Mouse (Mus musculus): ENCODE data around the gene Cfap61. TPM values are rescaled to one million over a fixed set of nuclear protein-coding genes. Genes with fewer than 3 reads are reported as not detected.

The Cfap61 gene
- polyA plus RNA-seq, 1 experiment from 2014 or later = 0.78 TPM

DNA sequence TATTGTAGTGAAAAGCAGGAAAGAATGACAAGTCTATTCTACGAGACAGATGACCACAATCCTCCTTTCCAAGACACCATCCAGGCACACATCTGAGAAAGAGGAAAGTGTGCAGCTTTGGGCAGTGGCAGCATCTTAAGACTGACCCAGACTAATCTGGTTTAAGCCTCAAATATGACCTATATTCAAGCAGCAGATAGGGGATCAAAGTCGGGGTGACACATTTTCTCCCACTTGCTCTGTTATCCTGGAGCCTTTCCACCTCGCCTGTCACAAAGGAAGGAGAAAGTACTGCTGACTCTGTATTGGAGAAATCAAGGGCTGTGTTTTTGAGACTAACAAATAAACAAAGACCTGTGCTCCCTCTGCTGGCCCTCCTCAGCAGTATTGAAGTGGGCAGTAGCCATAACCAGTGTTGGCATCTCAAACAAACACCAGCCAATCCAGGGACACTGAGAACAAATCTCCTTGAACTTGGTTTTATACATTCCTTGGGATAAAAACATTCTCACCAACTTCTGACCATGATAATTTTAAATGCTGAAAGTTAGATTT is 321.8 kb downstream of the Cfap61 start:
- no peak overlapping the region for H3K27ac ChIP-seq
- H3K4me3 ChIP-seq = no peak overlapping the region
- no peak for DNase-seq (ENCODE audit: extremely low spot score, low spot score)
- H3K9me3 ChIP-seq = no peaks in the 10 kb centered on the region
- H3K36me3 ChIP-seq (replicated peaks) = no peaks in the 10 kb centered on the region; the same call in 1 of the 2 replicates
- 64% methylated on average over 3 of the region's 3 CpGs for WGBS
- H3K27me3 ChIP-seq (ENCODE audit: poor library complexity, severe bottlenecking) = peaks cover 15% of the 10 kb centered on the region; the same call in 1 of the 2 replicates
- H3K4me1 ChIP-seq = peaks cover 56% of the 10 kb centered on the region

DNA sequence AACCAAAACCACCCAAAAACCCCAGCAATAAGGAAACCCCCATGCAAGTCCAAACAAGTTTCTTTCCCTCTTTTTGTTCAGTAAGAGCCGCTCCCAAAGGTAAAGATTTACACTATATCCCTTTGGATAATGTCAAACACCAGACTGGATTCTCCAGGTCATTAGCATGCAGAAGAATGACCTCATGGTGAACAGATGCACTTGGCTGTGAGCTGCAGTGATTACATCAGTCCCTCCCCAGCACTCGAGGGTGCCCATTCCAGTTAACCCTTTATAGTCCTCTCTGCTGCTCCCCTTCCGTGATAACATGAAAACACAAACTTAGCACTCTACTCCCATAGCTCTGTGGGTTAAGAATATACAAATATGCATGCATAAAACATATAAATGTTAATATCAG is 322.5 kb downstream of the Cfap61 start:
- no peaks in the 10 kb centered on the region; the same call in 1 of the 2 replicates for H3K36me3 ChIP-seq (replicated peaks)
- H3K9me3 ChIP-seq = no peaks in the 10 kb centered on the region
- H3K27me3 ChIP-seq (ENCODE audit: poor library complexity, severe bottlenecking) = peaks cover 17% of the 10 kb centered on the region
- H3K27ac ChIP-seq = no peak overlapping the region
- H3K4me3 ChIP-seq = no peak overlapping the region
- WGBS = 55% methylated on average over 3 of the region's 3 CpGs
- no peak for DNase-seq (ENCODE audit: extremely low spot score, low spot score)
- H3K4me1 ChIP-seq = peaks cover 63% of the 10 kb centered on the region

GRCm38 (mm10) chr2:146257609-146258008 is 323.0 kb downstream of the Cfap61 start:
- WGBS = 89% methylated on average over 3 of the region's 3 CpGs
- H3K9me3 ChIP-seq = no peaks in the 10 kb centered on the region
- peaks cover 68% of the 10 kb centered on the region for H3K4me1 ChIP-seq
- H3K27ac ChIP-seq = peak overlapping the region; percentile 15; the same call in 1 of the 2 replicates
- H3K36me3 ChIP-seq (replicated peaks) = no peaks in the 10 kb centered on the region; the same call in 1 of the 2 replicates
- H3K4me3 ChIP-seq = no peak overlapping the region
- peaks cover 23% of the 10 kb centered on the region for H3K27me3 ChIP-seq (ENCODE audit: poor library complexity, severe bottlenecking)
- DNase-seq (ENCODE audit: extremely low spot score, low spot score) = no peak

DNA sequence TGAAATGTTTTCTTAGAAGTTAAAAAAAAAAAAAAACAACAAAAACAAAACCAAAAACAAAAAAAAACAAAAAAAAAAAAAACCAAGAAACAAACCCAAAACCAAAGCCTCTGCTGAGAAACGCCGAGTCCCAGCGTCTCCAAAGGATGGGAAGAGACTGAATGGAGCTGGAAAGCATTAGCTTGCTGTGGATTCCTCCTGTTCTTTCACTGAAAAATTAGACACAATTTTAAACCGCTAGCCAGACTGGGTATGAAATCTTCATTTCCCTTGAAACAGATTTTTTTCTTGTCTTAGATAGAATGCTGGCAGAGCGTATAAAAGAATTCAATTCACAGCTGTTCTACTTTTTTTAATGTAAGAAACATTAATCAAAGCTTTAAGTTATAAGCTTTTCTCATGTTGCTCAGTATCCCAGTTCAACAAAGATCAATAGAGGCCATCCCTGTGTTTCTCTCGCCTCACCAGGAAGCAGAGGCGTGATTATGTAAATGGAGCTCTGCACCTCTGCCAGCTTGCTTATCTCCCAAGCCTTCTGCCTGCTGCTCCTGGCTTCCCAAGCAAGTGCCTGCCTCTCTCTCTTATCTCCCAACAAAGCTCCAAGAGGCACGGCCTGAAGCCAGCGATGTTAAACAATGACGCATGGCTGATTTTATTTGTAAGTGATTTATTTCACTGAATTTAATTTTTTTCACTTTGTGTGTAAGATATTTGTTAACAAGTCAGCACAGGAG is 324.3 kb downstream of the Cfap61 start:
- Histone ChIP-seq H3K4me3 (no peak overlapping the region), H3K27ac (peak overlapping the region; percentile 54; the same call in 1 of the 2 replicates), H3K9me3 (no peaks in the 10 kb centered on the region), H3K27me3 (ENCODE audit: poor library complexity, severe bottlenecking) (peaks cover 36% of the 10 kb centered on the region), H3K36me3 (replicated peaks) (no peaks in the 10 kb centered on the region), H3K4me1 (peaks cover 73% of the 10 kb centered on the region)
- no peak for DNase-seq (ENCODE audit: extremely low spot score, low spot score)
- WGBS = 18% methylated on average over 10 of the region's 10 CpGs

- peaks cover 68% of the 10 kb centered on the region for H3K4me1 ChIP-seq
- H3K27ac ChIP-seq = peak overlapping the region; percentile 26; the same call in 1 of the 2 replicates
- H3K9me3 ChIP-seq = no peaks in the 10 kb centered on the region
- no peaks in the 10 kb centered on the region for H3K36me3 ChIP-seq (replicated peaks)
- DNase-seq (ENCODE audit: extremely low spot score, low spot score) = no peak
- H3K27me3 ChIP-seq (ENCODE audit: poor library complexity, severe bottlenecking) = peaks cover 47% of the 10 kb centered on the region
- no peak overlapping the region for H3K4me3 ChIP-seq
- 30% methylated on average over 18 of the region's 18 CpGs for WGBS
Observed at GRCm38 (mm10) chr2:146259787-146260560, 325.4 kb downstream of the Cfap61 start.

DNA sequence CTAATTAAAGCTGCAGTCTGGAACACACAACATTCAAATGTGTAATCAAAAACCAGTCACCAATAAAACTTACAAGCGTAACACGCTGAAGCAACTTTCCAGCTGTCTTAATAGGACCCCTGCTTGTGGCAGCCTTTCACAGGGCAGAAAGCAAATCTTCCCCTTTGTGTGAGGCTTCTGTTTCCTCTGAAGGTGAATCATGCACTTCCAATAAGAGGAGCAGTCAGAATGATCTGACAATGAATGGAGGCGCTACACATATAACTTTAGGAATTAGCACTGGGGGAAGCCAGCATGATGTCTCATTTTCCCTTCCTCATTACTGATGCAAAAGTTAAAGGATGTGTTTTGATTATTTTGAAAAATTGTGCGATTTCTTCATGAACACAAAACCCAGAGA is 326.6 kb downstream of the Cfap61 start:
- no peak for DNase-seq (ENCODE audit: extremely low spot score, low spot score)
- peaks cover 66% of the 10 kb centered on the region for H3K4me1 ChIP-seq
- WGBS = 45% methylated on average over 4 of the region's 4 CpGs
- H3K4me3 ChIP-seq = no peak overlapping the region
- no peaks in the 10 kb centered on the region for H3K36me3 ChIP-seq (replicated peaks)
- no peaks in the 10 kb centered on the region for H3K9me3 ChIP-seq
- no peak overlapping the region for H3K27ac ChIP-seq
- peaks cover 51% of the 10 kb centered on the region for H3K27me3 ChIP-seq (ENCODE audit: poor library complexity, severe bottlenecking)

DNA sequence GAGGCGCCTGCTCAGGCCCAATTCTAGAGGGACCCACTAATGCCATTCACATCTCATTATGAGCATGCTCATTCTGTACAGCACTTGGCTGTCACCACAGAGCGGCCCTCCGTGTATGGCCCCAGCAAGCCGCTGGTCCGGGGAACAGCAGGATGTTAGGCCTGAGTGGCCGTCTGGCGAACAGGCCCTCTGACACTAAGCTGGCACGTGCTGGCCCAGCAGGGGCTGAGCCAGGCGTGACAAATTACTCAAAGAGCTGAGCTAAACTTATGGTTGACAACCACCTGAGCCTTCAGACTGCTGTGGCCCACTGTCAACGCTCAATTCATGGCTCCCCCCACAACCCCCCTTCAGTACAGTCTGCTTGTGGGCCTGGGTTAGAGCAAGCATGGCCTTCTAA is 327.6 kb downstream of the Cfap61 start:
- peak overlapping the region; percentile 48; the same call in 1 of the 2 replicates for H3K27ac ChIP-seq
- no peaks in the 10 kb centered on the region for H3K9me3 ChIP-seq
- WGBS = 19% methylated on average over 10 of the region's 10 CpGs
- H3K4me1 ChIP-seq = peaks cover 55% of the 10 kb centered on the region
- H3K27me3 ChIP-seq (ENCODE audit: poor library complexity, severe bottlenecking) = peaks cover 51% of the 10 kb centered on the region
- H3K4me3 ChIP-seq = no peak overlapping the region
- DNase-seq (ENCODE audit: extremely low spot score, low spot score) = peak; percentile 36
- H3K36me3 ChIP-seq (replicated peaks) = no peaks in the 10 kb centered on the region

- Histone ChIP-seq H3K27me3 (ENCODE audit: poor library complexity, severe bottlenecking) (peaks cover 51% of the 10 kb centered on the region), H3K4me3 (no peak overlapping the region), H3K4me1 (peaks cover 48% of the 10 kb centered on the region), H3K27ac (no peak overlapping the region), H3K9me3 (no peaks in the 10 kb centered on the region), H3K36me3 (replicated peaks) (no peaks in the 10 kb centered on the region)
- DNase-seq (ENCODE audit: extremely low spot score, low spot score) = no peak
Observed at GRCm38 (mm10) chr2:146262966-146263365, 328.4 kb downstream of the Cfap61 start.

Other genes starting within 250 kb of the Cfap61 start
- 155 and 167 TPM in 2 replicates for gene Naa20, start 32.7 kb upstream of the Cfap61 start, polyA plus RNA-seq (2016; fragmentation: Nextera tagmentation; extraction: Ambion mirVana)
- gene Crnkl1, start 230 bp downstream of the Cfap61 start, polyA plus RNA-seq (2016; fragmentation: Nextera tagmentation; extraction: Ambion mirVana) = 38.2 and 41.6 TPM in 2 replicates

Data from forebrain, embryonic 10.5 days (tissue).